Mouse (Mus musculus) lung, adult 2 months (tissue): ENCODE measurements around the gene Olfr469. TPM values are rescaled to one million over a fixed set of nuclear protein-coding genes. Genes with fewer than 3 reads are reported as not detected.
"Not testable (repeated sequence)": the region's sequence is repeated elsewhere in the genome, so short reads cannot be mapped to it uniquely, and the experiment has no call there.

Experiments
- DNase-seq: peaks from one replicate; pipeline ENCODE4 v3.0.0; 2022
- H3K4me1 ChIP-seq: fragments of 200-500 bp; 2 replicates; pipeline ENCODE4 v1.6.1; 2011; ENCODE audit warnings: low read length; ENCODE audit not compliant: control insufficient read depth, insufficient read depth
- H3K4me3 ChIP-seq: fragments of 200-500 bp; replicated peaks from 2 replicates; pipeline ENCODE3; 2011; ENCODE audit warnings: low read depth, mild to moderate bottlenecking, control low read depth, low read length; ENCODE audit errors: extremely low read depth
- CTCF ChIP-seq: fragments of 200-500 bp; IDR thresholded peaks from 2 replicates; pipeline ENCODE4 v1.5.1; 2011; ENCODE audit warnings: mild to moderate bottlenecking, low read length, control low read depth; ENCODE audit not compliant: insufficient read depth
- POLR2A ChIP-seq: fragments of 200-500 bp; IDR thresholded peaks from 2 replicates; pipeline ENCODE4 v1.6.1; 2011; ENCODE audit warnings: low read depth, mild to moderate bottlenecking, control low read depth, low read length, borderline replicate concordance; ENCODE audit errors: extremely low read depth
- WGBS: fragments of 180-500 bp; shearing (Covaris S2); methylation state at CpG from one replicate; pipeline ENCODE4 v1.1.7; 2018; 5-methylcytosine and 5-hydroxymethylcytosine counted together
- polyA plus RNA-seq: library from polyadenylated mRNA; depleted of rRNA; stranded (reverse); fragments of >200 nt; gene quantifications from 2 replicates; pipeline ENCODE4 v1.2.3, GENCODE M21; 2012; rRNA removed

Gene Olfr469
- polyA plus RNA-seq = not detected in 2 replicates

- H3K4me1 ChIP-seq, DNase-seq, H3K4me3 ChIP-seq: not testable (repeated sequence)
These were observed at the start of gene Olfr469 for GRCm38 (mm10) chr7:107825441-107825840. Gene Olfr469 (minus strand): TSS chr7:107825541.

- H3K4me1 ChIP-seq, DNase-seq, H3K4me3 ChIP-seq: not testable (repeated sequence)
- 58% methylated on average over 1 of the region's 1 CpGs for WGBS
These were observed 22.0 kb upstream of the Olfr469 start, which contains the start of gene Olfr470 for GRCm38 (mm10) chr7:107847390-107847789. Gene Olfr470 (minus strand): TSS chr7:107847490.

GRCm38 (mm10) chr7:107841719-107842118 is 16.4 kb upstream of the Olfr469 start:
- TF ChIP-seq CTCF = no peak
- TF ChIP-seq POLR2A = no peak
- H3K4me3 ChIP-seq = no peak overlapping the region
- DNase-seq = no peak
- no peaks in the 10 kb centered on the region for H3K4me1 ChIP-seq
- WGBS = 66% methylated on average over 1 of the region's 1 CpGs

GRCm38 (mm10) chr7:107823867-107824266 is 1.5 kb downstream of the Olfr469 start:
- not testable (repeated sequence) for H3K4me3 ChIP-seq, DNase-seq, H3K4me1 ChIP-seq
- 38% methylated on average over 2 of the region's 2 CpGs for WGBS

GRCm38 (mm10) chr7:107819442-107819841 is 5.9 kb downstream of the Olfr469 start:
- H3K4me1 ChIP-seq = no peaks in the 10 kb centered on the region
- TF ChIP-seq POLR2A = no peak
- TF ChIP-seq CTCF = no peak
- H3K4me3 ChIP-seq = no peak overlapping the region
- no peak for DNase-seq

GRCm38 (mm10) chr7:107811963-107812362 is 13.4 kb downstream of the Olfr469 start, which contains the start of gene Olfr467:
Gene Olfr467 (plus strand): TSS chr7:107812263.
- TF ChIP-seq CTCF = no peak
- TF ChIP-seq POLR2A = no peak
- no peak within 1 kb of the TSS for H3K4me3 ChIP-seq
- no peaks in the 10 kb centered on the region for H3K4me1 ChIP-seq
- DNase-seq = no peak

GRCm38 (mm10) chr7:107802138-107802537 is 23.2 kb downstream of the Olfr469 start:
- Histone ChIP-seq H3K4me1 (no peaks in the 10 kb centered on the region), H3K4me3 (no peak overlapping the region)
- 56% methylated on average over 3 of the region's 3 CpGs for WGBS

GRCm38 (mm10) chr7:107801108-107801507 is 24.2 kb downstream of the Olfr469 start, which contains the start of gene Ovch2:
Gene Ovch2 (minus strand): TSS chr7:107801208.
- no peak for TF ChIP-seq CTCF
- no peak for TF ChIP-seq POLR2A
- H3K4me3 ChIP-seq = no peak within 1 kb of the TSS
- no peak for DNase-seq
- no peaks in the 10 kb centered on the region for H3K4me1 ChIP-seq
- 96% methylated on average over 2 of the region's 2 CpGs for WGBS

More at GRCm38 (mm10) chr7:107802138-107802537, 23.2 kb downstream of the Olfr469 start:
- TF ChIP-seq CTCF (no peak), POLR2A (no peak)
- DNase-seq = no peak

- Histone ChIP-seq H3K4me3 (no peak overlapping the region), H3K4me1 (no peaks in the 10 kb centered on the region)
- WGBS = 70% methylated on average over 2 of the region's 2 CpGs
- DNase-seq = no peak
- TF ChIP-seq CTCF = no peak
- TF ChIP-seq POLR2A = no peak
These were observed 28.8 kb downstream of the Olfr469 start for GRCm38 (mm10) chr7:107796500-107796899.

- 49% methylated on average over 3 of the region's 3 CpGs for WGBS
- no peak for DNase-seq
- no peak for TF ChIP-seq POLR2A
- TF ChIP-seq CTCF = 0 out of 2 replicates have a peak, but pooled peaks have one; percentile 9
- Histone ChIP-seq H3K4me1 (no peaks in the 10 kb centered on the region), H3K4me3 (no peak overlapping the region)
These were observed 37.2 kb downstream of the Olfr469 start for GRCm38 (mm10) chr7:107787977-107788620.
